Mouse (Mus musculus): ENCODE measurements at regions not wholly inside any gene's neighbourhood (a gene's known extent, or its start where the extent isn't known, plus 50 kb on each side); places are given as distances from the start of the nearest gene placed in this dataset.

- no peak overlapping the region for H3K9ac ChIP-seq
- H3K4me2 ChIP-seq: no peak overlapping the region
- no peaks in the 10 kb centered on the region for H3K27me3 ChIP-seq (replicated peaks)
- H3K4me3 ChIP-seq: no peak overlapping the region
- no peaks in the 10 kb centered on the region for H3K36me3 ChIP-seq
- H3K27ac ChIP-seq: no peak overlapping the region
- no peaks in the 10 kb centered on the region for H3K9me3 ChIP-seq (replicated peaks)
- WGBS (ENCODE audit: insufficient replicate concordance): 70% methylated on average over 6 of the region's 6 CpGs
- no peaks in the 10 kb centered on the region for H3K4me1 ChIP-seq
- no peak for ATAC-seq
Measured at GRCm38 (mm10) chr4:31768026-31768626, 195.8 kb upstream of the Map3k7 start.

GRCm38 (mm10) chr4:31769325-31769724 is 194.6 kb upstream of the Map3k7 start:
- no peaks in the 10 kb centered on the region for H3K27me3 ChIP-seq (replicated peaks)
- 65% methylated on average over 4 of the region's 4 CpGs for WGBS (ENCODE audit: insufficient replicate concordance)
- H3K36me3 ChIP-seq: no peaks in the 10 kb centered on the region
- H3K4me2 ChIP-seq: no peak overlapping the region
- no peak overlapping the region for H3K9ac ChIP-seq
- H3K9me3 ChIP-seq (replicated peaks): no peaks in the 10 kb centered on the region
- H3K4me3 ChIP-seq: no peak overlapping the region
- no peak for ATAC-seq
- H3K27ac ChIP-seq: no peak overlapping the region
- H3K4me1 ChIP-seq: no peaks in the 10 kb centered on the region

GRCm38 (mm10) chr4:31786284-31786683 is 177.6 kb upstream of the Map3k7 start:
- H3K4me3 ChIP-seq: no peak overlapping the region
- H3K4me2 ChIP-seq: no peak overlapping the region
- H3K9me3 ChIP-seq (replicated peaks): no peaks in the 10 kb centered on the region
- no peaks in the 10 kb centered on the region for H3K4me1 ChIP-seq
- WGBS (ENCODE audit: insufficient replicate concordance): 86% methylated on average over 1 of the region's 1 CpGs
- H3K27me3 ChIP-seq (replicated peaks): no peaks in the 10 kb centered on the region
- H3K9ac ChIP-seq: no peak overlapping the region
- H3K36me3 ChIP-seq: no peaks in the 10 kb centered on the region
- ATAC-seq: no peak
- H3K27ac ChIP-seq: no peak overlapping the region

GRCm38 (mm10) chr4:31817574-31818240 is 146.2 kb upstream of the Map3k7 start:
- Histone ChIP-seq H3K4me3 (no peak overlapping the region), H3K9me3 (replicated peaks) (no peaks in the 10 kb centered on the region), H3K9ac (no peak overlapping the region), H3K27ac (no peak overlapping the region), H3K36me3 (no peaks in the 10 kb centered on the region), H3K27me3 (replicated peaks) (no peaks in the 10 kb centered on the region), H3K4me1 (no peaks in the 10 kb centered on the region), H3K4me2 (no peak overlapping the region)
- ATAC-seq: no peak
- 78% methylated on average over 3 of the region's 3 CpGs for WGBS (ENCODE audit: insufficient replicate concordance)

- Histone ChIP-seq H3K36me3 (no peaks in the 10 kb centered on the region), H3K9ac (no peak overlapping the region), H3K4me2 (no peak overlapping the region), H3K9me3 (replicated peaks) (no peaks in the 10 kb centered on the region), H3K27ac (no peak overlapping the region), H3K4me1 (no peaks in the 10 kb centered on the region), H3K27me3 (replicated peaks) (no peaks in the 10 kb centered on the region), H3K4me3 (no peak overlapping the region)
- no peak for ATAC-seq
- WGBS (ENCODE audit: insufficient replicate concordance): 74% methylated on average over 18 of the region's 18 CpGs
Measured at GRCm38 (mm10) chr4:31819521-31820259, 144.2 kb upstream of the Map3k7 start.

- no peaks in the 10 kb centered on the region for H3K4me1 ChIP-seq
- H3K9me3 ChIP-seq (replicated peaks): 0 out of 2 replicates have a peak, but pooled peaks cover 13% of the 10 kb centered on the region
- H3K27me3 ChIP-seq (replicated peaks): no peaks in the 10 kb centered on the region
- 47% methylated on average over 19 of the region's 19 CpGs for WGBS (ENCODE audit: insufficient replicate concordance)
- H3K27ac ChIP-seq: no peak overlapping the region
- no peak overlapping the region; the same call in 1 of the 2 replicates for H3K4me3 ChIP-seq
- peak overlapping the region; percentile 33 for H3K4me2 ChIP-seq
- H3K36me3 ChIP-seq: no peaks in the 10 kb centered on the region
- H3K9ac ChIP-seq: no peak overlapping the region
- ATAC-seq: no peak
Measured at GRCm38 (mm10) chr4:31823574-31824348, 140.1 kb upstream of the Map3k7 start.

GRCm38 (mm10) chr4:31824518-31825437 is 139.1 kb upstream of the Map3k7 start:
- Histone ChIP-seq H3K9ac (no peak overlapping the region), H3K27ac (no peak overlapping the region)

GRCm38 (mm10) chr4:31825438-31825830 is 138.5 kb upstream of the Map3k7 start:
- Histone ChIP-seq H3K4me3 (no peak overlapping the region), H3K4me1 (no peaks in the 10 kb centered on the region), H3K27ac (no peak overlapping the region), H3K9ac (no peak overlapping the region), H3K27me3 (replicated peaks) (no peaks in the 10 kb centered on the region), H3K4me2 (no peak overlapping the region), H3K36me3 (no peaks in the 10 kb centered on the region), H3K9me3 (replicated peaks) (0 out of 2 replicates have a peak, but pooled peaks cover 15% of the 10 kb centered on the region)
- WGBS (ENCODE audit: insufficient replicate concordance): 52% methylated on average over 3 of the region's 3 CpGs
- no peak for ATAC-seq

More at GRCm38 (mm10) chr4:31824518-31825437, 139.1 kb upstream of the Map3k7 start:
- Histone ChIP-seq H3K4me3 (no peak overlapping the region), H3K4me2 (peak overlapping the region; percentile 33; the same call in 1 of the 2 replicates), H3K27me3 (replicated peaks) (no peaks in the 10 kb centered on the region), H3K36me3 (no peaks in the 10 kb centered on the region), H3K9me3 (replicated peaks) (0 out of 2 replicates have a peak, but pooled peaks cover 15% of the 10 kb centered on the region), H3K4me1 (no peaks in the 10 kb centered on the region)
- no peak for ATAC-seq
- 66% methylated on average over 14 of the region's 14 CpGs for WGBS (ENCODE audit: insufficient replicate concordance)

- H3K36me3 ChIP-seq: no peaks in the 10 kb centered on the region
- H3K27me3 ChIP-seq (replicated peaks): no peaks in the 10 kb centered on the region
- H3K9me3 ChIP-seq (replicated peaks): 0 out of 2 replicates have a peak, but pooled peaks cover 15% of the 10 kb centered on the region
- no peak overlapping the region for H3K27ac ChIP-seq
- no peak for ATAC-seq
- no peak overlapping the region for H3K4me3 ChIP-seq
- no peak overlapping the region for H3K4me2 ChIP-seq
- no peaks in the 10 kb centered on the region for H3K4me1 ChIP-seq
- no peak overlapping the region for H3K9ac ChIP-seq
- WGBS (ENCODE audit: insufficient replicate concordance): 71% methylated on average over 8 of the region's 8 CpGs
Measured at GRCm38 (mm10) chr4:31826661-31827060, 137.2 kb upstream of the Map3k7 start.

GRCm38 (mm10) chr4:31827266-31827665 is 136.6 kb upstream of the Map3k7 start:
- no peaks in the 10 kb centered on the region for H3K27me3 ChIP-seq (replicated peaks)

GRCm38 (mm10) chr4:31830241-31830640 is 133.7 kb upstream of the Map3k7 start:
- H3K27ac ChIP-seq: no peak overlapping the region
- no peak overlapping the region for H3K4me2 ChIP-seq
- ATAC-seq: no peak
- WGBS (ENCODE audit: insufficient replicate concordance): 67% methylated on average over 11 of the region's 11 CpGs
- no peaks in the 10 kb centered on the region for H3K36me3 ChIP-seq
- H3K4me1 ChIP-seq: no peaks in the 10 kb centered on the region
- no peak overlapping the region for H3K4me3 ChIP-seq
- 0 out of 2 replicates have a peak, but pooled peaks cover 15% of the 10 kb centered on the region for H3K9me3 ChIP-seq (replicated peaks)
- H3K27me3 ChIP-seq (replicated peaks): no peaks in the 10 kb centered on the region
- H3K9ac ChIP-seq: no peak overlapping the region

More at GRCm38 (mm10) chr4:31827266-31827665, 136.6 kb upstream of the Map3k7 start:
- Histone ChIP-seq H3K4me1 (no peaks in the 10 kb centered on the region), H3K9ac (no peak overlapping the region), H3K36me3 (no peaks in the 10 kb centered on the region), H3K27ac (no peak overlapping the region), H3K4me3 (no peak overlapping the region), H3K4me2 (no peak overlapping the region), H3K9me3 (replicated peaks) (0 out of 2 replicates have a peak, but pooled peaks cover 15% of the 10 kb centered on the region)
- 56% methylated on average over 7 of the region's 7 CpGs for WGBS (ENCODE audit: insufficient replicate concordance)
- ATAC-seq: no peak

Measured in liver, embryonic 12.5 days (tissue).